Mouse (Mus musculus) intestine, postnatal 0 days (tissue): Measurements from ENCODE around the gene Rrp7a. TPM values are rescaled to one million over a fixed set of nuclear protein-coding genes. Genes with fewer than 3 reads are reported as not detected.

ENCODE experiments used
- ATAC-seq: fragments of 200-750 bp; cut with Nextera tagmentation; 2 replicates; pipeline ENCODE4 v1.8.0; 2017; ENCODE audit warnings: mild to moderate bottlenecking, moderate TSS enrichment, moderate library complexity
- H3K27ac ChIP-seq: fragments of 300-500 bp; sonication (generic); 2 replicates; pipeline ENCODE4 v1.5.1; 2014; ENCODE audit warnings: mild to moderate bottlenecking, low read depth, low read length, moderate library complexity
- H3K27me3 ChIP-seq: fragments of 300-500 bp; sonication (generic); replicated peaks from 2 replicates; pipeline ENCODE4 v1.6.1; 2014; ENCODE audit warnings: low read length, mixed read lengths; ENCODE audit not compliant: control insufficient read depth, insufficient read depth
- H3K36me3 ChIP-seq: fragments of 300-500 bp; sonication (generic); 2 replicates; pipeline ENCODE4 v1.6.1; 2014; ENCODE audit warnings: mild to moderate bottlenecking, moderate library complexity; ENCODE audit not compliant: control insufficient read depth, insufficient read depth
- H3K4me1 ChIP-seq: fragments of 300-500 bp; sonication (generic); replicated peaks from 2 replicates; pipeline ENCODE4 v1.6.1; 2014; ENCODE audit warnings: antibody characterized with exemption, low read length, mixed read lengths; ENCODE audit not compliant: control insufficient read depth, insufficient read depth
- H3K4me2 ChIP-seq: fragments of 300-500 bp; sonication (generic); replicated peaks from 2 replicates; pipeline ENCODE4 v1.6.1; 2014; ENCODE audit warnings: low read depth, mild to moderate bottlenecking, moderate library complexity
- H3K4me3 ChIP-seq: fragments of 300-500 bp; sonication (generic); 2 replicates; pipeline ENCODE4 v1.5.1; 2014; ENCODE audit warnings: low read depth, low read length
- H3K9ac ChIP-seq: fragments of 300-500 bp; sonication (generic); 2 replicates; pipeline ENCODE4 v1.6.1; 2014; ENCODE audit warnings: mild to moderate bottlenecking, low read depth, low read length
- H3K9me3 ChIP-seq: fragments of 300-500 bp; sonication (generic); 2 replicates; pipeline ENCODE4 v1.6.1; 2016; ENCODE audit warnings: mixed run types; ENCODE audit not compliant: control insufficient read depth
- CTCF ChIP-seq: sonication (generic); IDR thresholded peaks from 2 replicates; pipeline ENCODE4 v1.5.1; 2016; ENCODE audit warnings: low read depth, mild to moderate bottlenecking, control low read depth, antibody characterized with exemption, moderate library complexity
- WGBS: fragments of 180-500 bp; shearing (Covaris S2); extraction: QIAGEN DNeasy Blood & Tissue Kit; methylation state at CpG from one replicate; pipeline ENCODE4 v1.1.7; 2014; 5-methylcytosine and 5-hydroxymethylcytosine counted together
- polyA plus RNA-seq: library from polyadenylated mRNA; unstranded; fragments of >200 nt; fragmentation: Nextera tagmentation; extraction: Ambion mirVana; gene quantifications from 2 replicates; pipeline ENCODE4 v1.2.1, GENCODE M21; 2015

The Rrp7a gene
- polyA plus RNA-seq, 1 experiment from 2014 or later, result 32.7 TPM

DNA sequence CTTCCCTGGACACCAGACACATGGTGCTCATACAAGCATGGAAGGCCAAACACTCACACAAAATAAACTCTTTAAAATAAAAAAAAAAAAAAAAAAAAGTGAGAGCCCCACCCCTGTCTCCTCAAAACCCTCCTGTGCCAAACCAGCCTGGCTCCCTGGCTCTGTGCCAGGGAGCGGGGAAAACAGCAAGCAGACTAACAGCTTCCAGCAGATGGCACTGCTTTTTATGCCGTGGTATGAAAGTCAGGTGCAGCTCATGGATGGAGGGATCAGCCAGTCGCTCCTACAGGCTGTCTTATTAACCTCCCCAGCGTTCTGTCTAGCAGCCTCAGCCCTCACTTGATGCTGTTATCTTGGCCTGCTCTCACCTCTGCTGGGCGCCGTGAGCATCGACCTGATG lies 4.2 kb downstream of the Rrp7a start:
- 49% methylated on average over 7 of the region's 7 CpGs for WGBS
- TF ChIP-seq CTCF, result peak; percentile 70
- Histone ChIP-seq H3K27me3 (no peaks in the 10 kb centered on the region), H3K4me1 (no peaks in the 10 kb centered on the region; the same call in 1 of the 2 replicates), H3K9me3 (no peaks in the 10 kb centered on the region), H3K4me3 (no peak overlapping the region), H3K27ac (no peak overlapping the region), H3K36me3 (peaks cover 51% of the 10 kb centered on the region), H3K9ac (no peak overlapping the region), H3K4me2 (no peak overlapping the region)
- ATAC-seq, result no peak

DNA sequence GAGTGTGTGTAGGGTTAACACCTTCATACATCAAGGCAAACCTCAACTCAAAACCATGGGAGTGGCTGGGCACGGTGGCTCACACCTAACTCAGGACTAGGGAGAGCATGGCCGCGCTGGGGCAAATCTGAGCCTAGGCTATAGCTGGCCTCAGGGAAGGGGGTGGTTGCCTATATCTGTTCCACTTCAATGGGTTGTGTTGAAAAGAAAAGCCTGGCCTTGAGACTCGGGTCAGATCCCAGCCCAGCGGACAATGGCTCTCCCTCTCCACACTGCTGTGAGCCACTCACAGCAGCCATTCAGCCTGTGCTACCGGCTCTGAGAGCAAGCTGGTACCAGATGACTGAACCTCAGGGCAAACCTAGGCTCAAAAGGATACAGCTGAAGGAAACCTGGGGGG lies 7.5 kb downstream of the Rrp7a start:
- Histone ChIP-seq H3K36me3 (peaks cover 51% of the 10 kb centered on the region), H3K27ac (no peak overlapping the region), H3K4me3 (no peak overlapping the region), H3K4me2 (no peak overlapping the region), H3K4me1 (0 out of 2 replicates have a peak, but pooled peaks cover 3% of the 10 kb centered on the region), H3K9me3 (no peaks in the 10 kb centered on the region), H3K27me3 (no peaks in the 10 kb centered on the region), H3K9ac (no peak overlapping the region)
- TF ChIP-seq CTCF, result no peak
- ATAC-seq, result no peak
- WGBS, result 82% methylated on average over 6 of the region's 6 CpGs

DNA sequence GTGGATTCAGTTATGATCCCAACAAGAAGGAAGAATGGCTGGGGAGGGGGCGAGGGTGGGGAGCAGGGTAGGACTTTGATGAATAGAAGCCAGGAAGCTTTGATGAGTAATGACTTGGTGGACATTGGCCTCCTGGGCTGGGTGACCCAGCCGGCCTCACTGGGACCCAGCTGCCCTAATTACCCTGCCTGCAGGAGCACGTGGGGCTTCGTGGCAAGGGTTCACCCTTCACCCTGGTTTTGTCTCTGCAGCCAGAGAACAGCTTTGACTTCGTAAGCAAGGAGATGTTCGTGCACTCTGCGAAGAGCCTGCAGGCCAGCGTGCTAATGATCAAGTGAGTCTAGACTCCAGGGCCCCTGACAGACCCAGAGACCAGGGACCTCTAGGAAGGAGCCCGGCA lies 8.5 kb downstream of the Rrp7a start:
- H3K4me2 ChIP-seq, result no peak overlapping the region
- ATAC-seq, result no peak
- no peak overlapping the region for H3K27ac ChIP-seq
- WGBS, result 71% methylated on average over 9 of the region's 9 CpGs
- H3K27me3 ChIP-seq, result no peaks in the 10 kb centered on the region
- H3K4me3 ChIP-seq, result no peak overlapping the region
- no peak overlapping the region for H3K9ac ChIP-seq
- no peak for TF ChIP-seq CTCF
- H3K4me1 ChIP-seq, result 0 out of 2 replicates have a peak, but pooled peaks cover 3% of the 10 kb centered on the region
- no peaks in the 10 kb centered on the region for H3K9me3 ChIP-seq
- H3K36me3 ChIP-seq, result peaks cover 50% of the 10 kb centered on the region

DNA sequence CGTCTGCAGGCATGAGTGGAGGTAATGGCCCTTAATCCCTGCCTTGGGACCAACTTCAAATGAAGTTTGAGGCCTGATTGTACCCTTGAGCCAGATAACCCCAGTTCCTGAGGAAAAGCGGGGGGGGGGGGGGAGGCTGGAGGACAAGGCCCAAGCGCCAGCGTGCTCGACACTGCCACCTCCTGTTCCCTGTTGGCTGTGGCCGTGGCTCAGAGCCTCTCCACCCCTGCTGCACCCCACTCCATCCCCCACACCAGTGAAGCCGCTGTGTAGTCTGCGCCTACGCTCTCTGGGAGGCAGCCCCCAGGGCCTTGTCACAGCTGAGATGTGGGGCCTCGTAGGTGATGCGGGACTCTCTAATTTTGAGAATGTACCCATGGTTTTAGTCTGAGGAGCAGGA lies 9.7 kb downstream of the Rrp7a start:
- peak; percentile 89 for TF ChIP-seq CTCF
- peaks cover 47% of the 10 kb centered on the region for H3K36me3 ChIP-seq
- H3K27me3 ChIP-seq, result no peaks in the 10 kb centered on the region
- H3K4me3 ChIP-seq, result no peak overlapping the region
- H3K27ac ChIP-seq, result no peak overlapping the region
- no peak overlapping the region for H3K9ac ChIP-seq
- no peak overlapping the region for H3K4me2 ChIP-seq
- H3K9me3 ChIP-seq, result no peaks in the 10 kb centered on the region
- 0 out of 2 replicates have a peak, but pooled peaks cover 3% of the 10 kb centered on the region for H3K4me1 ChIP-seq
- peak; percentile 62 for ATAC-seq
- 12% methylated on average over 11 of the region's 11 CpGs for WGBS

DNA sequence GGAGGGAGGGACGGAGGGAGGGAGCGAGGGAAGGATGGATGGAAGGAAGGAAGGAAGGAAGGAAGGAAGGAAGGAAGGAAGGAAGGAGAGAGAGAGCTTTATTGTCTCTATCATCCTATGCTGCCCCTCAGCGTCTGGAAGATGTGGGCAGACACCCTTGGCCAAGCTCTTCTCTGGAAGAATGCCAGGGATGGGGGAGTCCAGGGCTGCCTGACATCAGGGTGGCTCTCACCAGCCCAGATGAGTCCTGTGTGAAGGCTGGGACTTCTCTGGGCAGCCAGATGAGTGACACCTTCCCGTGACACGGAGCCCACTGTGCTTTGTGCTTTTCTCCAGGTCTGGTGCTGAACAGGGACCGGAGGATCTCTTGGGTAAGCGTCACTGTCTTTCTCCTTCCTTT lies 10.7 kb downstream of the Rrp7a start:
- WGBS, result 84% methylated on average over 7 of the region's 7 CpGs
- Histone ChIP-seq H3K4me1 (0 out of 2 replicates have a peak, but pooled peaks cover 3% of the 10 kb centered on the region), H3K36me3 (peaks cover 37% of the 10 kb centered on the region), H3K27me3 (no peaks in the 10 kb centered on the region), H3K4me2 (no peak overlapping the region), H3K9ac (no peak overlapping the region), H3K9me3 (no peaks in the 10 kb centered on the region), H3K4me3 (no peak overlapping the region), H3K27ac (no peak overlapping the region)
- TF ChIP-seq CTCF, result no peak
- no peak for ATAC-seq

DNA sequence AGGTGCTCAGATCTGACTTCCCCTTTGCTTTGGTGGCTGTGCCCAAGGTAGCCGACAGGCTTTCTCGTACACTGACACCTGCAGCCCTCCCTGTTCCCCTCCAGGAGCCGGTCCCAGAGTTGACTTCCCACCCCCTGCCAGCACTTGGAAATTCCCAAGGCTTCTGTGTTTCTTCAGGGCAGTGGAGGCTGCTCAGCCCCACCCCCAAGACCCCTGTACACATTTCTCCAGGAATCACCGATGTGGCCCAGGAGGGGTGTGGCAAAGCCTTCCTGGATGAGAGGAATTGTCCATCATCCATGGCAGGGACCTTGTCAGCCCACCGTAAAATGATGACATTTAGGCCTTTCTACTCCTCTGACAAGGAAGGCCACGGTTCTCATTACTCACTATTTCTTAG lies 11.3 kb downstream of the Rrp7a start:
- 0 out of 2 replicates have a peak, but pooled peaks cover 3% of the 10 kb centered on the region for H3K4me1 ChIP-seq
- no peak overlapping the region for H3K4me2 ChIP-seq
- TF ChIP-seq CTCF, result no peak
- ATAC-seq, result no peak
- H3K27me3 ChIP-seq, result no peaks in the 10 kb centered on the region
- H3K9ac ChIP-seq, result no peak overlapping the region
- H3K27ac ChIP-seq, result no peak overlapping the region
- 55% methylated on average over 6 of the region's 6 CpGs for WGBS
- H3K36me3 ChIP-seq, result peaks cover 31% of the 10 kb centered on the region
- H3K9me3 ChIP-seq, result no peaks in the 10 kb centered on the region
- H3K4me3 ChIP-seq, result no peak overlapping the region

DNA sequence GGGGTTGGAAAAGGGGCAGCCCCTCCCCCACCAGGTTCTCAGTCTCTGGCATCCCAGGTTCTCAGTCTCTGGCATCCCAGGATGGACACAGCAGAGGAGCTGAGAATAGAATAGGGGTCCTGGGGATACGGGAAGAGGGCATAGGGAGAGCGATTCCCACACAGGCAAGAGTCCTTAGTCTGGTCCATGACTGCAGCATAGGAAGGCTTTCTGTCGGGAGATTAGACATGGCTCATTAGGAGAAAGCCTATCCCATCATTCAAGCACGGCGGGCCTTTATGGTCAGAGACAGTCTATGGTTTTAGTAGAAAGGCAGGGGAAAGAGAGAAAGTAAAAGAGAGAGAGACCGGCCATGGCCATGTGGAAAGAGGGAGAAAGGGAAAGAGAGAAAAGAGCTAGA lies 14.8 kb downstream of the Rrp7a start:
- Histone ChIP-seq H3K36me3 (peaks cover 22% of the 10 kb centered on the region), H3K9ac (no peak overlapping the region), H3K27me3 (no peaks in the 10 kb centered on the region), H3K4me3 (no peak overlapping the region), H3K27ac (no peak overlapping the region), H3K4me2 (no peak overlapping the region), H3K9me3 (no peaks in the 10 kb centered on the region), H3K4me1 (0 out of 2 replicates have a peak, but pooled peaks cover 3% of the 10 kb centered on the region)
- no peak for TF ChIP-seq CTCF
- no peak for ATAC-seq
- WGBS, result 82% methylated on average over 6 of the region's 6 CpGs
